In genomic region chr12:27089206-27089605, GRCm38 (mm10) we compare ENCODE assay signal across 35 mouse cellular contexts.
"Had no signal": no experiment of that assay in that cellular context is flagged by ENCODE, and none has a peak within 500 bp of the region (broad histone marks: within the 10 kb centered on the region; RNA-seq: fewer than 3 reads in every experiment).

No protein-coding gene starts in this region.

- H3K4me3 ChIP-seq: heart, embryonic 10.5 days; heart, embryonic 12.5 days; heart, embryonic 13.5 days; heart, embryonic 15.5 days; hindbrain, embryonic 10.5 days; hindbrain, embryonic 12.5 days; hindbrain, embryonic 13.5 days; hindbrain, embryonic 15.5 days; intestine, embryonic 15.5 days; kidney, embryonic 15.5 days; layer of hippocampus, adult 2 months had no signal

- H3K27me3 ChIP-seq: heart, embryonic 12.5 days; heart, embryonic 13.5 days; heart, embryonic 15.5 days; hindbrain, embryonic 12.5 days; hindbrain, embryonic 13.5 days; hindbrain, embryonic 15.5 days; intestine, embryonic 15.5 days; kidney, embryonic 15.5 days had no signal

- H3K9me3 ChIP-seq: heart, embryonic 10.5 days; heart, embryonic 15.5 days; hindbrain, embryonic 15.5 days; intestine, embryonic 15.5 days; kidney, embryonic 15.5 days had no signal

- H3K27ac ChIP-seq: heart, embryonic 10.5 days; heart, embryonic 13.5 days; heart, embryonic 15.5 days; hindbrain, embryonic 12.5 days; hindbrain, embryonic 13.5 days; hindbrain, embryonic 14.5 days; hindbrain, embryonic 15.5 days; hindbrain, postnatal 0 days; intestine, embryonic 15.5 days; kidney, embryonic 15.5 days; kidney, postnatal 0 days; layer of hippocampus, adult 2 months had no signal

- H3K36me3 ChIP-seq: heart, embryonic 10.5 days; heart, embryonic 12.5 days; heart, embryonic 13.5 days; heart, embryonic 15.5 days; hindbrain, embryonic 12.5 days; hindbrain, embryonic 13.5 days; hindbrain, embryonic 15.5 days; intestine, embryonic 15.5 days; kidney, embryonic 15.5 days had no signal

- DNase-seq: heart, postnatal 10 days; heart, postnatal 14 days; heart, postnatal 36 days; heart, postnatal 4 days; kidney, adult 11 months; kidney, adult 18-20 months; kidney, adult 2 months; kidney, adult 8-10 months; kidney, adult 9 months; kidney, postnatal 10 days; kidney, postnatal 14 days; kidney, postnatal 25 days; kidney, postnatal 36 days; kidney, postnatal 4 days; layer of hippocampus, adult 9-11 months; layer of hippocampus, postnatal 36 days had no signal

- H3K4me1 ChIP-seq: heart, embryonic 12.5 days; heart, embryonic 13.5 days; heart, embryonic 15.5 days; intestine, embryonic 15.5 days; kidney, embryonic 15.5 days had no signal

- ATAC-seq: hindbrain, embryonic 16.5 days; hindbrain, postnatal 0 days; inflammation-experienced regulatory T-cells, adult 6 months; intestine, embryonic 15.5 days; intestine, embryonic 16.5 days; intestine, postnatal 0 days had no signal

- H3K9ac ChIP-seq: heart, embryonic 12.5 days; heart, embryonic 13.5 days; heart, embryonic 15.5 days; hindbrain, embryonic 12.5 days; hindbrain, embryonic 13.5 days; hindbrain, embryonic 14.5 days; hindbrain, embryonic 15.5 days; intestine, embryonic 15.5 days; kidney, embryonic 15.5 days had no signal

- H3K4me2 ChIP-seq: heart, embryonic 11.5 days; heart, embryonic 12.5 days; heart, embryonic 13.5 days; heart, embryonic 15.5 days; hindbrain, embryonic 12.5 days; hindbrain, embryonic 13.5 days; hindbrain, embryonic 14.5 days; hindbrain, embryonic 15.5 days; intestine, embryonic 15.5 days; kidney, embryonic 15.5 days had no signal
